Mouse (Mus musculus) embryonic fibroblast, embryonic 13.5 days (primary cell): ENCODE measurements around the gene Tspan33.

Source experiments
- CTCF ChIP-seq: IDR thresholded peaks from 2 replicates; pipeline ENCODE4 v1.5.1; 2011; ENCODE audit warnings: mild to moderate bottlenecking, control low read depth, low read length, moderate library complexity, borderline replicate concordance; ENCODE audit not compliant: insufficient read depth
- POLR2A ChIP-seq: IDR thresholded peaks from 2 replicates; pipeline ENCODE4 v1.6.1; 2011; ENCODE audit warnings: low read depth, mild to moderate bottlenecking, control low read depth, low read length, moderate library complexity

- no peak for TF ChIP-seq POLR2A
- TF ChIP-seq CTCF = peak; percentile 78
Observed at GRCm38 (mm10) chr6:29758417-29758816, 64.4 kb downstream of the Tspan33 start.
